Mouse (Mus musculus): ENCODE data around the gene Atp11b. TPM values are rescaled to one million over a fixed set of nuclear protein-coding genes. Genes with fewer than 3 reads are reported as not detected.

Gene Atp11b
- polyA plus RNA-seq, 2 experiments: 37.3 to 49.0 TPM

- Histone ChIP-seq H3K9me3 (ENCODE audit: control insufficient read depth, low read length) (no peaks in the 10 kb centered on the region), H3K9ac (ENCODE audit: low read depth, low read length, severe bottlenecking) (no peak overlapping the region), H3K4me1 (ENCODE audit: control insufficient read depth, insufficient read depth, low read length) (no peaks in the 10 kb centered on the region), H3K4me3 (replicated peaks; ENCODE audit: low read length) (no peak overlapping the region), H3K27me3 (ENCODE audit: control insufficient read depth, insufficient read depth, low read length) (no peaks in the 10 kb centered on the region), H3K4me2 (replicated peaks; ENCODE audit: low read depth, low read length, severe bottlenecking) (no peak overlapping the region), H3K36me3 (ENCODE audit: control insufficient read depth, insufficient read depth, low read length) (no peaks in the 10 kb centered on the region), H3K27ac (replicated peaks; ENCODE audit: low read depth, low read length) (no peak overlapping the region)
- DNase-seq (ENCODE audit: low spot score) (no peak), ATAC-seq (ENCODE audit: low FRiP score, low read depth) (no peak)
- WGBS: 46% methylated on average over 9 of the region's 9 CpGs
- no peak for TF ChIP-seq POLR2A (IDR thresholded peaks at IDR 0.05; ENCODE audit: borderline replicate concordance, extremely low read depth, insufficient read depth, insufficient read length)
These were observed 7.0 kb upstream of the Atp11b start for GRCm38 (mm10) chr3:35746840-35747456.

- no peak overlapping the region for H3K4me2 ChIP-seq (replicated peaks; ENCODE audit: low read depth, low read length, severe bottlenecking)
- H3K9me3 ChIP-seq (ENCODE audit: control insufficient read depth, low read length): no peaks in the 10 kb centered on the region
- ATAC-seq (ENCODE audit: low FRiP score, low read depth) (no peak), DNase-seq (ENCODE audit: low spot score) (no peak)
- no peak for TF ChIP-seq POLR2A (IDR thresholded peaks at IDR 0.05; ENCODE audit: borderline replicate concordance, extremely low read depth, insufficient read depth, insufficient read length)
- H3K9ac ChIP-seq (ENCODE audit: low read depth, low read length, severe bottlenecking): no peak overlapping the region
- no peak overlapping the region for H3K27ac ChIP-seq (replicated peaks; ENCODE audit: low read depth, low read length)
- peaks cover 2% of the 10 kb centered on the region; the same call in 1 of the 2 replicates for H3K4me1 ChIP-seq (ENCODE audit: control insufficient read depth, insufficient read depth, low read length)
- H3K27me3 ChIP-seq (ENCODE audit: control insufficient read depth, insufficient read depth, low read length): no peaks in the 10 kb centered on the region
- no peaks in the 10 kb centered on the region for H3K36me3 ChIP-seq (ENCODE audit: control insufficient read depth, insufficient read depth, low read length)
- no peak overlapping the region for H3K4me3 ChIP-seq (replicated peaks; ENCODE audit: low read length)
- WGBS: 55% methylated on average over 5 of the region's 5 CpGs
These were observed 3.6 kb upstream of the Atp11b start for GRCm38 (mm10) chr3:35750286-35750685.

- no peak for ATAC-seq (ENCODE audit: low FRiP score, low read depth)
- Histone ChIP-seq H3K9me3 (ENCODE audit: control insufficient read depth, low read length) (no peaks in the 10 kb centered on the region), H3K36me3 (ENCODE audit: control insufficient read depth, insufficient read depth, low read length) (no peaks in the 10 kb centered on the region), H3K27ac (replicated peaks; ENCODE audit: low read depth, low read length) (no peak overlapping the region), H3K4me3 (replicated peaks; ENCODE audit: low read length) (no peak overlapping the region), H3K4me2 (replicated peaks; ENCODE audit: low read depth, low read length, severe bottlenecking) (no peak overlapping the region), H3K27me3 (ENCODE audit: control insufficient read depth, insufficient read depth, low read length) (no peaks in the 10 kb centered on the region), H3K9ac (ENCODE audit: low read depth, low read length, severe bottlenecking) (no peak overlapping the region), H3K4me1 (ENCODE audit: control insufficient read depth, insufficient read depth, low read length) (peaks cover 6% of the 10 kb centered on the region; the same call in 1 of the 2 replicates)
- no peak for TF ChIP-seq POLR2A (IDR thresholded peaks at IDR 0.05; ENCODE audit: borderline replicate concordance, extremely low read depth, insufficient read depth, insufficient read length)
- WGBS: 62% methylated on average over 2 of the region's 2 CpGs
- no peak for DNase-seq (ENCODE audit: low spot score)
These were observed 2.2 kb upstream of the Atp11b start for GRCm38 (mm10) chr3:35751724-35752123.

- no peak overlapping the region for H3K9ac ChIP-seq (ENCODE audit: low read depth, low read length, severe bottlenecking)
- H3K36me3 ChIP-seq (ENCODE audit: control insufficient read depth, insufficient read depth, low read length): no peaks in the 10 kb centered on the region
- no peak for DNase-seq (ENCODE audit: low spot score)
These were observed 8.8 kb downstream of the Atp11b start for GRCm38 (mm10) chr3:35762735-35763134.

GRCm38 (mm10) chr3:35764637-35765617 lies 11.0 kb downstream of the Atp11b start:
- Histone ChIP-seq H3K27me3 (ENCODE audit: control insufficient read depth, insufficient read depth, low read length) (no peaks in the 10 kb centered on the region), H3K4me2 (replicated peaks; ENCODE audit: low read depth, low read length, severe bottlenecking) (no peak overlapping the region), H3K9ac (ENCODE audit: low read depth, low read length, severe bottlenecking) (no peak overlapping the region), H3K36me3 (ENCODE audit: control insufficient read depth, insufficient read depth, low read length) (no peaks in the 10 kb centered on the region), H3K9me3 (ENCODE audit: control insufficient read depth, low read length) (no peaks in the 10 kb centered on the region; the same call in 1 of the 2 replicates), H3K4me3 (replicated peaks; ENCODE audit: low read length) (no peak overlapping the region), H3K27ac (replicated peaks; ENCODE audit: low read depth, low read length) (no peak overlapping the region), H3K4me1 (ENCODE audit: control insufficient read depth, insufficient read depth, low read length) (no peaks in the 10 kb centered on the region)
- no peak for ATAC-seq (ENCODE audit: low FRiP score, low read depth)
- TF ChIP-seq POLR2A (IDR thresholded peaks at IDR 0.05; ENCODE audit: borderline replicate concordance, extremely low read depth, insufficient read depth, insufficient read length): no peak
- DNase-seq (ENCODE audit: low spot score): no peak
- WGBS: 79% methylated on average over 7 of the region's 7 CpGs

More at GRCm38 (mm10) chr3:35762735-35763134, 8.8 kb downstream of the Atp11b start:
- Histone ChIP-seq H3K4me1 (ENCODE audit: control insufficient read depth, insufficient read depth, low read length) (no peaks in the 10 kb centered on the region), H3K4me2 (replicated peaks; ENCODE audit: low read depth, low read length, severe bottlenecking) (no peak overlapping the region), H3K9me3 (ENCODE audit: control insufficient read depth, low read length) (no peaks in the 10 kb centered on the region; the same call in 1 of the 2 replicates), H3K4me3 (replicated peaks; ENCODE audit: low read length) (no peak overlapping the region), H3K27ac (replicated peaks; ENCODE audit: low read depth, low read length) (no peak overlapping the region), H3K27me3 (ENCODE audit: control insufficient read depth, insufficient read depth, low read length) (no peaks in the 10 kb centered on the region)
- no peak for ATAC-seq (ENCODE audit: low FRiP score, low read depth)
- 51% methylated on average over 4 of the region's 4 CpGs for WGBS
- no peak for TF ChIP-seq POLR2A (IDR thresholded peaks at IDR 0.05; ENCODE audit: borderline replicate concordance, extremely low read depth, insufficient read depth, insufficient read length)
